Mouse (Mus musculus) erythroblast, embryonic 14.5 days (primary cell): ENCODE results near the gene Shisa6.

ENCODE experiments used
- GATA1 ChIP-seq: IDR thresholded peaks from 2 replicates; pipeline ENCODE4 v1.6.1; 2012; ENCODE audit warnings: low read length, inconsistent platforms, mixed read lengths
- TAL1 ChIP-seq: IDR thresholded peaks from 3 replicates; pipeline ENCODE4 v1.6.1; 2012; ENCODE audit warnings: low read length, inconsistent platforms, mixed read lengths

DNA sequence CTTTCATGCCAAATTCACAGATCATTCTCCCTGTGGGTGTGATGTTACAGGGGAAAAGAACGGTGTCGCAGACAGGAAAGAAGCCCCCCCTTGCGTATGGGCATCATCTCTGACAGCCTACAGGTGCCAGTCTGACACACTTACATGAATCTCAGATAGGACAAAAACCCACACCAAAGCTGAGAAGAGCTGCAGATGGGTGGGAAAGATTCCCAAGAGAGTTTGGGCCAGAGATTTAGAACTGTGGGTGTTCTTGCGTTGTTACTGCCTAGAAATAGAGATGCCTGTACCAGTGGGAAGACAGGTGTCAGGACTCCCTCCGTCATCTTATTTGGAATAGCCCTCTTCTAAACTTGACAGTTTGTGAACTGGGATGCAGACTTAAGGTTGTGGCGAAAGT is 99.6 kb downstream of the Shisa6 start:
- TF ChIP-seq GATA1 = no peak
- no peak for TF ChIP-seq TAL1
